Mouse (Mus musculus) liver, embryonic 11.5 days (tissue): ENCODE data around the gene Wnt8b. TPM values are rescaled to one million over a fixed set of nuclear protein-coding genes. Genes with fewer than 3 reads are reported as not detected.
"Not testable (repeated sequence)": the region's sequence is repeated elsewhere in the genome, so short reads cannot be mapped to it uniquely, and the experiment has no call there.

Experiments used
- ATAC-seq: fragments of 200-750 bp; cut with Nextera tagmentation; replicated peaks from 2 replicates; pipeline ENCODE4 v1.8.0; 2017; ENCODE audit warnings: moderate number of reproducible peaks, mild to moderate bottlenecking, moderate TSS enrichment, moderate library complexity; ENCODE audit not compliant: low FRiP score
- DNase-seq: peaks from one replicate; pipeline ENCODE4 v3.0.0-alpha.2; 2017; ENCODE audit warnings: low spot score
- H3K27ac ChIP-seq: fragments of 300-500 bp; sonication (generic); 2 replicates; pipeline ENCODE4 v1.5.1; 2014; ENCODE audit warnings: mild to moderate bottlenecking, low read depth, low read length, control low read depth
- H3K27me3 ChIP-seq: fragments of 300-500 bp; sonication (generic); replicated peaks from 2 replicates; pipeline ENCODE4 v1.6.1; 2014; ENCODE audit warnings: low read length, mixed read lengths; ENCODE audit not compliant: control insufficient read depth, insufficient read depth
- H3K36me3 ChIP-seq: fragments of 300-500 bp; sonication (generic); 2 replicates; pipeline ENCODE4 v1.6.1; 2014; ENCODE audit warnings: mild to moderate bottlenecking, low read length, moderate library complexity, mixed read lengths; ENCODE audit not compliant: control insufficient read depth, insufficient read depth
- H3K4me1 ChIP-seq: fragments of 300-500 bp; sonication (generic); replicated peaks from 2 replicates; pipeline ENCODE4 v1.6.1; 2014; ENCODE audit warnings: low read length, mixed read lengths; ENCODE audit not compliant: control insufficient read depth, insufficient read depth
- H3K4me2 ChIP-seq: fragments of 300-500 bp; sonication (generic); 2 replicates; pipeline ENCODE4 v1.6.1; 2014; ENCODE audit warnings: mild to moderate bottlenecking, control low read depth, moderate library complexity
- H3K4me3 ChIP-seq: fragments of 300-500 bp; sonication (generic); 2 replicates; pipeline ENCODE4 v1.5.1; 2014; ENCODE audit warnings: low read depth, low read length, control low read depth
- H3K9ac ChIP-seq: fragments of 300-500 bp; sonication (generic); 2 replicates; pipeline ENCODE4 v1.6.1; 2014; ENCODE audit warnings: low read depth, low read length, control low read depth
- H3K9me3 ChIP-seq: fragments of 300-500 bp; sonication (generic); 2 replicates; pipeline ENCODE4 v1.6.1; 2016; ENCODE audit warnings: low read length, inconsistent platforms, mixed read lengths; ENCODE audit not compliant: control insufficient read depth
- WGBS: fragments of 180-500 bp; shearing (Covaris S2); extraction: QIAGEN DNeasy Blood & Tissue Kit; methylation state at CpG from one replicate; pipeline ENCODE4 v1.1.7; 2014; 5-methylcytosine and 5-hydroxymethylcytosine counted together
- polyA plus RNA-seq: library from polyadenylated mRNA; unstranded; fragments of >200 nt; fragmentation: Nextera tagmentation; extraction: Ambion mirVana; gene quantifications from 2 replicates; pipeline ENCODE4 v1.2.1, GENCODE M21; 2014

Gene Wnt8b
- polyA plus RNA-seq, 1 experiment from 2014 or later, result not detected

GRCm38 (mm10) chr19:44462141-44462540 lies 31.1 kb upstream of the Wnt8b start:
- WGBS, result 79% methylated on average over 4 of the region's 4 CpGs
- H3K4me3 ChIP-seq, result no peak overlapping the region
- ATAC-seq, result no peak
- no peaks in the 10 kb centered on the region for H3K9me3 ChIP-seq
- no peak overlapping the region for H3K9ac ChIP-seq
- no peak overlapping the region for H3K27ac ChIP-seq
- H3K4me2 ChIP-seq, result no peak overlapping the region
- no peaks in the 10 kb centered on the region for H3K36me3 ChIP-seq
- H3K4me1 ChIP-seq, result no peaks in the 10 kb centered on the region
- no peaks in the 10 kb centered on the region for H3K27me3 ChIP-seq
- no peak for DNase-seq

GRCm38 (mm10) chr19:44465960-44466525 lies 27.2 kb upstream of the Wnt8b start:
- not testable (repeated sequence) for DNase-seq, H3K9ac ChIP-seq, H3K4me2 ChIP-seq, H3K27me3 ChIP-seq, H3K4me1 ChIP-seq, H3K9me3 ChIP-seq, H3K27ac ChIP-seq, H3K36me3 ChIP-seq, ATAC-seq, H3K4me3 ChIP-seq
- 76% methylated on average over 14 of the region's 14 CpGs for WGBS

- no peak for ATAC-seq
- no peaks in the 10 kb centered on the region for H3K9me3 ChIP-seq
- 2% methylated on average over 10 of the region's 10 CpGs for WGBS
- peaks cover 3% of the 10 kb centered on the region; the same call in 1 of the 2 replicates for H3K27me3 ChIP-seq
- H3K4me3 ChIP-seq, result no peak overlapping the region
- no peaks in the 10 kb centered on the region for H3K4me1 ChIP-seq
- DNase-seq, result peak; percentile 71
- H3K4me2 ChIP-seq, result no peak overlapping the region
- H3K36me3 ChIP-seq, result no peaks in the 10 kb centered on the region
- H3K9ac ChIP-seq, result no peak overlapping the region
- no peak overlapping the region for H3K27ac ChIP-seq
These were observed 19.1 kb upstream of the Wnt8b start for GRCm38 (mm10) chr19:44474158-44474557.

- no peak for ATAC-seq
- peaks cover 3% of the 10 kb centered on the region; the same call in 1 of the 2 replicates for H3K27me3 ChIP-seq
- H3K9me3 ChIP-seq, result no peaks in the 10 kb centered on the region
- no peak overlapping the region for H3K27ac ChIP-seq
- no peak overlapping the region for H3K9ac ChIP-seq
- no peak for DNase-seq
- 78% methylated on average over 6 of the region's 6 CpGs for WGBS
- no peaks in the 10 kb centered on the region for H3K4me1 ChIP-seq
- H3K36me3 ChIP-seq, result no peaks in the 10 kb centered on the region
- H3K4me3 ChIP-seq, result no peak overlapping the region
- no peak overlapping the region for H3K4me2 ChIP-seq
These were observed 18.0 kb upstream of the Wnt8b start for GRCm38 (mm10) chr19:44475268-44475667.

- H3K4me1 ChIP-seq, result no peaks in the 10 kb centered on the region
- H3K27me3 ChIP-seq, result peaks cover 3% of the 10 kb centered on the region; the same call in 1 of the 2 replicates
- H3K4me2 ChIP-seq, result no peak overlapping the region
- ATAC-seq (no peak), DNase-seq (no peak)
- WGBS, result 47% methylated on average over 3 of the region's 3 CpGs
- H3K4me3 ChIP-seq, result no peak overlapping the region
- no peak overlapping the region for H3K9ac ChIP-seq
- H3K27ac ChIP-seq, result no peak overlapping the region
- H3K36me3 ChIP-seq, result no peaks in the 10 kb centered on the region
- no peaks in the 10 kb centered on the region for H3K9me3 ChIP-seq
These were observed 16.7 kb upstream of the Wnt8b start for GRCm38 (mm10) chr19:44476541-44476940.

GRCm38 (mm10) chr19:44487266-44487665 lies 6.0 kb upstream of the Wnt8b start:
- Histone ChIP-seq H3K4me1 (no peaks in the 10 kb centered on the region), H3K27me3 (no peaks in the 10 kb centered on the region), H3K4me2 (no peak overlapping the region), H3K36me3 (no peaks in the 10 kb centered on the region), H3K9ac (no peak overlapping the region), H3K27ac (no peak overlapping the region), H3K4me3 (no peak overlapping the region), H3K9me3 (no peaks in the 10 kb centered on the region)
- ATAC-seq (peak; percentile 45), DNase-seq (no peak)
- WGBS, result 11% methylated on average over 8 of the region's 8 CpGs

GRCm38 (mm10) chr19:44496511-44496910 lies 3.2 kb downstream of the Wnt8b start:
- H3K4me2 ChIP-seq, result no peak overlapping the region
- H3K9me3 ChIP-seq, result no peaks in the 10 kb centered on the region
- DNase-seq (no peak), ATAC-seq (no peak)
- no peak overlapping the region for H3K4me3 ChIP-seq
- H3K27ac ChIP-seq, result no peak overlapping the region
- H3K36me3 ChIP-seq, result no peaks in the 10 kb centered on the region
- peaks cover 10% of the 10 kb centered on the region for H3K27me3 ChIP-seq
- no peak overlapping the region for H3K9ac ChIP-seq
- WGBS, result 28% methylated on average over 8 of the region's 8 CpGs
- no peaks in the 10 kb centered on the region for H3K4me1 ChIP-seq

GRCm38 (mm10) chr19:44496941-44497340 lies 3.7 kb downstream of the Wnt8b start:
- no peak overlapping the region for H3K9ac ChIP-seq
- H3K9me3 ChIP-seq, result no peaks in the 10 kb centered on the region
- 76% methylated on average over 10 of the region's 10 CpGs for WGBS
- peaks cover 12% of the 10 kb centered on the region for H3K27me3 ChIP-seq
- ATAC-seq, result no peak
- H3K27ac ChIP-seq, result no peak overlapping the region
- H3K36me3 ChIP-seq, result no peaks in the 10 kb centered on the region
- DNase-seq, result no peak
- no peaks in the 10 kb centered on the region for H3K4me1 ChIP-seq
- no peak overlapping the region for H3K4me2 ChIP-seq
- no peak overlapping the region for H3K4me3 ChIP-seq

GRCm38 (mm10) chr19:44498936-44499335 lies 5.7 kb downstream of the Wnt8b start:
- Histone ChIP-seq H3K9ac (no peak overlapping the region), H3K4me3 (no peak overlapping the region), H3K36me3 (no peaks in the 10 kb centered on the region), H3K4me1 (no peaks in the 10 kb centered on the region), H3K4me2 (no peak overlapping the region), H3K27me3 (peaks cover 7% of the 10 kb centered on the region), H3K27ac (no peak overlapping the region), H3K9me3 (no peaks in the 10 kb centered on the region)
- DNase-seq (no peak), ATAC-seq (no peak)
- WGBS, result 58% methylated on average over 6 of the region's 6 CpGs
